Mouse (Mus musculus): Measurements from ENCODE around the gene 4931406P16Rik. TPM values are rescaled to one million over a fixed set of nuclear protein-coding genes. Genes with fewer than 3 reads are reported as not detected.

4931406P16Rik gene
- polyA plus RNA-seq, 1 experiment from 2014 or later = 32.5 TPM

DNA sequence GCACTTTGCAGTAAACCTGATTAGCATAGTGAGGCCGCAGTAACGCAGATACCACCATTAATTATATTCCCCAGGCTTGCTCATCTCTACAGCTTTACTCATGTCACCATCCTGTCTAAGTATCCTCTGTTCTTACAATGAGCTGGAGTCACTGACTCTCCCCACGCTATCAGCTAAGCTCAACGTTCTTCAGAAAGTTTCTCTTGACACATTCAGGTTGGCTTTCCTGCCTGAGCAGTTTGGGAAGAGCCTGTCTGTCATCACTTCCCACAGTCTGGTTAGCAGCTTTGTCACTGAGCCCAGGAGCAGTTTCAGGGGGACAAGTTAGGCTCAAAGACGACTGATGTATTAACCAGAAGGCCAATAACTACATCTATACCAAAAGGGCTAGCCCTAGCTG lies 4.8 kb downstream of the 4931406P16Rik start:
- no peak for ATAC-seq (ENCODE audit: low read depth)
- WGBS = 82% methylated on average over 5 of the region's 5 CpGs
- H3K4me3 ChIP-seq = no peak overlapping the region

DNA sequence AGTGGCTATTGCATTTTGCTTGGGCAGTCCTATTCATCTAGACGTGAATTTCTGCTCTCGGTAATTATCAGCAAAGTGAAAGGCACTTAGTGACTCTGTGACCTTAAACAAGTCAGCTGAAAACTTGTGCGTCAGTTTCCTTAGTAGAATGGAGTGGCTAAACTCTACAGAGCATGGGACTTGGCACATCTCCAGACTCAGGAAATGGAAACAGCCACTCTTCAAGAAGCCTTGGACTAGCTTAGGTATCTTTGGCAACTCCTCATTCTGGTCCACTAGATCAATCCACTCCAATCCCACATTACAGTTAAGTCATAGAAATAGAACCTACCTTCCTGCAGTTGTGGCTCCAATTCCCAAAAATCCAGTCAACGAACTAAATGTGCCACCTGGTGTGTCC lies 7.9 kb downstream of the 4931406P16Rik start:
- no peak overlapping the region for H3K4me3 ChIP-seq
- H3K27ac ChIP-seq (replicated peaks) = no peak overlapping the region
- WGBS = 66% methylated on average over 4 of the region's 4 CpGs
- peaks cover 17% of the 10 kb centered on the region; the same call in 1 of the 2 replicates for H3K4me1 ChIP-seq (replicated peaks)
- no peak overlapping the region for H3K4me2 ChIP-seq
- ATAC-seq (ENCODE audit: low read depth) = no peak
- H3K27me3 ChIP-seq = no peaks in the 10 kb centered on the region
- H3K9ac ChIP-seq = no peak overlapping the region
- no peaks in the 10 kb centered on the region for H3K9me3 ChIP-seq
- H3K36me3 ChIP-seq = 0 out of 2 replicates have a peak, but pooled peaks cover 9% of the 10 kb centered on the region

More for the DNA sequence above, 4.8 kb downstream of the 4931406P16Rik start:
- Histone ChIP-seq H3K4me2 (no peak overlapping the region), H3K4me1 (replicated peaks) (peaks cover 32% of the 10 kb centered on the region), H3K27ac (replicated peaks) (no peak overlapping the region), H3K9me3 (no peaks in the 10 kb centered on the region), H3K9ac (no peak overlapping the region), H3K36me3 (no peaks in the 10 kb centered on the region), H3K27me3 (no peaks in the 10 kb centered on the region)

DNA sequence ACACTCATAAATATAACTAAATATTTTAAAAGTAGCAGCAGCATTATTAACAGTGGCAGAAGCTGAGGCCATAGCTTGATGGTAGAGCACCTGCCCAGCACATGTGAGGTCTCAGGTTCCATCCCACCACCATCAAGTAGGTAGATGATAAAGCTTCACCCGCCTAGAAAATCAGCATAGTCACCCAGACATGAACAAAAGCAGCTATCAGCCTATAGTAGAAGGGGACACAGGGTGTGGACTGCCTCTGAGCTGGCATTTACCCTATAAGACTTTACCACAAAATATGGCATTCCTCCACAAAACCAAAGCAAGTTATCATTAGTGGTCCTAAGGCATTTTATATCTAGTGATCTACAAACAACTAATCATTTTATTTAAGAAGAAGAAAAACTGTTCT lies 10.7 kb downstream of the 4931406P16Rik start:
- WGBS = 89% methylated on average over 1 of the region's 1 CpGs
- Histone ChIP-seq H3K27ac (replicated peaks) (0 out of 2 replicates have a peak overlapping the region, but pooled peaks have one; percentile 18), H3K36me3 (0 out of 2 replicates have a peak, but pooled peaks cover 16% of the 10 kb centered on the region), H3K27me3 (no peaks in the 10 kb centered on the region), H3K4me3 (no peak overlapping the region), H3K9me3 (no peaks in the 10 kb centered on the region), H3K4me1 (replicated peaks) (peaks cover 9% of the 10 kb centered on the region; the same call in 1 of the 2 replicates), H3K4me2 (no peak overlapping the region), H3K9ac (no peak overlapping the region)
- no peak for ATAC-seq (ENCODE audit: low read depth)

DNA sequence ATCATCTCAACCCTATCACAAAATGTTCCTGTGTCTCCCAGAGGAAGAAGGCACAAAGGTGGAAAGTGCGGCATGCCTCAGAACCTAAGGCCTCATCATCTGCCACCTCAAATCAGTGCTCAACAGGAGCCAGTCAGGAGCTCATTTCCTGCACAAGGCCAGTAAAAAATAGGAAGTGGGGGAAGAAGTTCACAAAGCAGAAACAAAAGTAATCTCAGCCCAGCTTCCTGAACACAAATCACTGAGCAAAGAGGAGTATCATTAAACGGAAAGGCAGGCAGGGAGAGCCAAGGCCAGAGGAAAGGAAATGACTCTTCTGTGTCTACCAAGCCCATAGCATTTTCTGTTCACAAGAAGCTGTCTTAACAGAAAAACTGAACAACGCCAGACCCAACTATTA lies 11.4 kb downstream of the 4931406P16Rik start:
- H3K9me3 ChIP-seq = no peaks in the 10 kb centered on the region
- ATAC-seq (ENCODE audit: low read depth) = no peak
- H3K36me3 ChIP-seq = 0 out of 2 replicates have a peak, but pooled peaks cover 16% of the 10 kb centered on the region
- H3K9ac ChIP-seq = no peak overlapping the region
- no peak overlapping the region for H3K4me3 ChIP-seq
- H3K27ac ChIP-seq (replicated peaks) = no peak overlapping the region
- H3K4me1 ChIP-seq (replicated peaks) = peaks cover 9% of the 10 kb centered on the region; the same call in 1 of the 2 replicates
- H3K4me2 ChIP-seq = no peak overlapping the region
- no peaks in the 10 kb centered on the region for H3K27me3 ChIP-seq
- WGBS = 90% methylated on average over 3 of the region's 3 CpGs

DNA sequence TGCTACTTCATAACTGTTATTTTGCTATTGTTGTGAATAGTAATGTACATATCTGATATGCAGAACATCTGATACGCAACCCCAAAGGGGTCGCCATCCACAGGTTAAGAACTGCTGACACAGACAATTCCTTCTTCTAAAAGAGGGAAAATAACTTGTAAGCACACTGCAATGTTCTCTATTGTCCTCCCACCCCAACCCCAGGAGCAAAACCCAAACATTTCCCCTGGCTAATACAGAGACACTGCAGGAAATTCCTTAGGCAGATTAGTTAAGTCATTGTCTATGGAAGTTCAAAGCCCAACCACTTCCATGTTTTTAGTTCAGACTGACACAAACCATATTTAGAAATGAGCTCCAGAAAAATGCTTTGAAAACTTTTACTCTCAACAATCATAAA lies 14.5 kb downstream of the 4931406P16Rik start:
- H3K27me3 ChIP-seq = no peaks in the 10 kb centered on the region
- no peak overlapping the region for H3K4me3 ChIP-seq
- H3K9ac ChIP-seq = no peak overlapping the region
- 0 out of 2 replicates have a peak, but pooled peaks cover 19% of the 10 kb centered on the region for H3K36me3 ChIP-seq
- no peaks in the 10 kb centered on the region for H3K9me3 ChIP-seq
- no peak overlapping the region for H3K27ac ChIP-seq (replicated peaks)
- H3K4me2 ChIP-seq = no peak overlapping the region
- 90% methylated on average over 2 of the region's 2 CpGs for WGBS
- no peaks in the 10 kb centered on the region for H3K4me1 ChIP-seq (replicated peaks)
- no peak for ATAC-seq (ENCODE audit: low read depth)

DNA sequence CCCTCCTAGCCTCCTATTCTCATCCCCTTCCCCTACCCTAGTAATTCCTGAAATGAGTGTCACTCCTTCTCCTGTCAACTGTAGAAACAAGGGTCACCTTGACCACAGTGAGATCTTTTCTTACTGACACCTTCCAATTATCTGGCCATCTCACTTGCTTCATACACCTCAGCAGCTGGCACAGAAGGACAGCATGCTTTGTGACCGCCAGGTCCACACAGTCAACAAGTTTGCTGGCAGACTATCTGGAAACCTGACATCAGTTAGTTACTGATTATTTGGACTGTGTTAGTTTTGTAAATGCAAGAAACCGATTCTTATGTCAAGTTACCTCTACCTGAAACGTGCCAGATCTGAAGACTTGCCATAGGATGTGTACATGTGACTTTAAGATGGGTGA lies 17.2 kb downstream of the 4931406P16Rik start:
- no peak for ATAC-seq (ENCODE audit: low read depth)
- Histone ChIP-seq H3K4me2 (no peak overlapping the region), H3K4me3 (no peak overlapping the region), H3K9me3 (no peaks in the 10 kb centered on the region), H3K27me3 (no peaks in the 10 kb centered on the region), H3K9ac (no peak overlapping the region), H3K27ac (replicated peaks) (no peak overlapping the region), H3K4me1 (replicated peaks) (no peaks in the 10 kb centered on the region), H3K36me3 (0 out of 2 replicates have a peak, but pooled peaks cover 11% of the 10 kb centered on the region)
- 93% methylated on average over 3 of the region's 3 CpGs for WGBS

DNA sequence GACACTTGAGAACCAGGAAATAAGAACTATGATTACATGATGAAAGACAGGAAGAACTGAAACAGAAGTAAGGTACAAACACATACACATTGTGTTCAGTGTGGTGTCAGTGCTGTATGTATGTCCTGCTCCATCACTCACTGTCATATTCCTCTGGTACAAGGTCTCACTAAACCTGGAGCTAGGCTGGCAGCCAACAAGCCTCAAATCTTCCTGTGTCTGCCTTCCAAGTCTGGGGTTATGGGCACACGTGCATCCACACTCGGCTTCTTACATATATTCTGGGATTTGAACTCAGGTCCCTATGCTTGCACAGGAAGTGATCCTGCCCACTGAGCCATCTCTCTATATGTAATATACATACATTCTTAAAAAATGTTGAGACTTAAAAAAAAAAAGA lies 20.7 kb downstream of the 4931406P16Rik start:
- WGBS = 96% methylated on average over 2 of the region's 2 CpGs
- Histone ChIP-seq H3K9me3 (no peaks in the 10 kb centered on the region), H3K4me3 (no peak overlapping the region), H3K9ac (no peak overlapping the region), H3K4me2 (no peak overlapping the region), H3K4me1 (replicated peaks) (no peaks in the 10 kb centered on the region), H3K27ac (replicated peaks) (no peak overlapping the region), H3K27me3 (no peaks in the 10 kb centered on the region), H3K36me3 (0 out of 2 replicates have a peak, but pooled peaks cover 2% of the 10 kb centered on the region)
- ATAC-seq (ENCODE audit: low read depth) = no peak

DNA sequence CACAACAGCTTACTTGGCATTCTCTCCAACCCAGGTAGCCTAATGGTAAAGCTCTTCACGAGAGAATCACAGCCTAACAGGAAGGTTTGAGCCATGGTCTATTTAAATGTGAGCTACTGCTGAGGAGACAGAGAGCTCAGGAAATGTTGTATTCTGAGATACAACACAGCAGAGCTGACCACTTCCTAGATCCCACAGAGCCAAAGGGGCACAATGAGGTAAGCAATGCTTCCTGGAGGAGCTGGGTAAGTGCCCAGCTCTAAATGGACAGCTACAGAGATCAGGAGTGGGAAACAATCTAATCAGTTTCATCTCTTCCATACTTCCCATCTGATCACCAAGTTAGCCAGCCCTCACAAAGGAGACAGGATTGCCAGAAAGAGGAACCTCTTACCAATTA lies 22.1 kb downstream of the 4931406P16Rik start:
- no peak overlapping the region for H3K9ac ChIP-seq
- 78% methylated on average over 1 of the region's 1 CpGs for WGBS
- no peaks in the 10 kb centered on the region for H3K27me3 ChIP-seq
- H3K4me1 ChIP-seq (replicated peaks) = no peaks in the 10 kb centered on the region
- ATAC-seq (ENCODE audit: low read depth) = no peak
- no peak overlapping the region for H3K4me3 ChIP-seq
- H3K9me3 ChIP-seq = no peaks in the 10 kb centered on the region
- no peak overlapping the region for H3K4me2 ChIP-seq
- 0 out of 2 replicates have a peak overlapping the region, but pooled peaks have one; percentile 13 for H3K27ac ChIP-seq (replicated peaks)
- H3K36me3 ChIP-seq = 0 out of 2 replicates have a peak, but pooled peaks cover 2% of the 10 kb centered on the region

DNA sequence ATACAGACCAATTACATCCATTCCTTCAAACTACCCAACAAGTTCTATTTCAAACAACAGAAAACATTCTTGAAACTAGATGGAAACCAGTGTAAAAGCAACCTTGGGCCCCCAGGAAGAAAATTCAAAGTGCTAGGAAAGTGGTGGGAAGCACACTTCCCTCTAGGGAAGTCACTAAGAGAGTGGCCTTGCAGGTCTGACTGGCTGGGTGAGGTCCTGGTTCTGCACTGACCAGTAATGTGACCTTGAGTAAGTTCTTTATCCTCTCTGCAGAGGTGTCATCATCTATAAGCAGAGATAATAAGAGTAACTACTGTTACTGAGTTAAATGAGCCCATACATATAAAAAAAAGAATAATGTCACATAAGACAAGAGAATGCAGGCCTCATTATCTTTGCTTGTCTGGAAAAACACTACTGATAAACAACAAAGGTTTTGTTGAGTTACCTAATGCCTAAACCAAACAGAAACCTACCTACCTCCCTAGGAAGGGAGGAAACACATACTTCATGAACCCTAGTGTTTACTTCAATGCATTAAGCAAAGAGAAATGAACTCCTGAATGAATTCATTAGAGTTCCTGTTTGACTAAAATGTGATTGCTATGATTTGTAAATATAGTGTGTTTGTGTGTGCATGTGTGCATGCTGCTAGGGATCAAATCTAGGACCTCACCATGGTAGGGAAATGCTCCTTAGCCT lies 22.8 kb downstream of the 4931406P16Rik start:
- Histone ChIP-seq H3K4me3 (no peak overlapping the region), H3K9ac (no peak overlapping the region), H3K27ac (replicated peaks) (no peak overlapping the region), H3K4me1 (replicated peaks) (no peaks in the 10 kb centered on the region), H3K9me3 (no peaks in the 10 kb centered on the region), H3K4me2 (no peak overlapping the region), H3K27me3 (no peaks in the 10 kb centered on the region), H3K36me3 (peaks cover 6% of the 10 kb centered on the region; the same call in 1 of the 2 replicates)
- ATAC-seq (ENCODE audit: low read depth) = no peak

DNA sequence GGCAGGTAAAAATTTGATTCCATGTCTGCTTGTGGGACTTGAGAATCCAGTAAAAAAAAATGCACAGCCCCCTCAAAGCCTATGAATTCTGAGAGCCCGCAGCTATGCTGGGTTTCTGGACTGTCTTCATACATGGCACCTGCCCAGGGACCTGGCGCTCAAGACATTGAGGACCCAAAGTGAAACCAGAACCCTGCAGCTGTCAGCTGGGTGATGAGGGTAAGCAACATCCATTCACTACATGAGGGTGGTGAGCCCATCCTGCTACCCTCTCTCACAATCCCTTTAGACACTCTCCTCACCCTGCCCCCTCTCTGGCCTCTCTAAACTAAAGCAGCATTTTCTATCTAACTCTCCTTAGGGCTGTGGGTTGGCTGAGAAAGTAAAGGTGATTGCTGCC lies 35.7 kb downstream of the 4931406P16Rik start:
- Histone ChIP-seq H3K9me3 (no peaks in the 10 kb centered on the region), H3K4me2 (no peak overlapping the region), H3K9ac (no peak overlapping the region), H3K36me3 (peaks cover 4% of the 10 kb centered on the region; the same call in 1 of the 2 replicates), H3K4me1 (replicated peaks) (no peaks in the 10 kb centered on the region), H3K27me3 (no peaks in the 10 kb centered on the region), H3K27ac (replicated peaks) (no peak overlapping the region), H3K4me3 (no peak overlapping the region)
- WGBS = 98% methylated on average over 2 of the region's 2 CpGs
- no peak for ATAC-seq (ENCODE audit: low read depth)

DNA sequence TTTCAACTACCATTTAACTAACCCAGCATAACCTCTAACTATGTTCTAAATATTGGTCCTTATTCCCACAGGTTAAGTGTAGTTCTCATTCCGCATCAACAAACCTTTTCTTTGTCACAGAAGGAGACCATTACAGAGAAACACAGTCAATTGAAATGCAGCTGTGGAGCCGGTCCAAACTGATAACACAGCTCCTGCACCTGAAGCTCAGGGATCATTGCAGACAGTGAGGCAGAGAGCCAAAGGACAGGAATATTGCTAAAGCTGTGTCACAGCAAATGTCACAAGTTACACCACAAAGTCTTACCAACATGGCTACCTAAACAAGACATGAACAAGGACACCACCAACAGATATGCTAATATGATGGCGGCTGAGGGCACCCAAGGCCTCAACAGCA lies 37.3 kb downstream of the 4931406P16Rik start:
- no peaks in the 10 kb centered on the region for H3K9me3 ChIP-seq
- H3K4me2 ChIP-seq = no peak overlapping the region
- no peaks in the 10 kb centered on the region for H3K4me1 ChIP-seq (replicated peaks)
- no peak for ATAC-seq (ENCODE audit: low read depth)
- H3K4me3 ChIP-seq = no peak overlapping the region
- peaks cover 3% of the 10 kb centered on the region; the same call in 1 of the 2 replicates for H3K36me3 ChIP-seq
- no peak overlapping the region for H3K27ac ChIP-seq (replicated peaks)
- no peaks in the 10 kb centered on the region for H3K27me3 ChIP-seq
- 93% methylated on average over 3 of the region's 3 CpGs for WGBS
- no peak overlapping the region for H3K9ac ChIP-seq

DNA sequence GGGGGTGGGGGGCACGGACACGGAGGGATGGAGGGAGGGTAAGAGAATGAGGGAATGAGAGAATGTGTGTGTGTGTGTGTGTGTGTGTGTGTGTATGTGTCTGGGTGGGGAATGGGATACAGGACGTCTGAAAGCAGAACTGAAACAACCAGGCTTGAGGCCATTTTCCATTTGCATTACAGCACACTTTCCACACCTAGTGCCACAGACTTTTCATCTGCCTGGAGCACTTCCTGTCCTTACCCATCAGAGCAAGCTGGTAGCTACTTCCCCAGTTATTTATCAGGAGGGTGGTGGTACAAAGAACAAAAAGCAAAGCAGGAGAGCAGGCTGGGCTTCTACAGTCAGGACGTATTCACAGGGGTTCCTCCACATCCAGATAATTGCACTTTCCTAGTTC lies 40.9 kb downstream of the 4931406P16Rik start:
- no peak overlapping the region for H3K4me2 ChIP-seq
- peaks cover 3% of the 10 kb centered on the region; the same call in 1 of the 2 replicates for H3K36me3 ChIP-seq
- no peaks in the 10 kb centered on the region for H3K27me3 ChIP-seq
- no peak overlapping the region for H3K27ac ChIP-seq (replicated peaks)
- 80% methylated on average over 4 of the region's 4 CpGs for WGBS
- H3K4me3 ChIP-seq = no peak overlapping the region
- H3K9ac ChIP-seq = no peak overlapping the region
- ATAC-seq (ENCODE audit: low read depth) = no peak
- no peaks in the 10 kb centered on the region for H3K9me3 ChIP-seq
- peaks cover 3% of the 10 kb centered on the region; the same call in 1 of the 2 replicates for H3K4me1 ChIP-seq (replicated peaks)
